Mouse (Mus musculus) heart, postnatal 0 days (tissue): ENCODE results near the gene 9430038I01Rik. TPM values are rescaled to one million over a fixed set of nuclear protein-coding genes. Genes with fewer than 3 reads are reported as not detected.
"Not testable (repeated sequence)": the region's sequence is repeated elsewhere in the genome, so short reads cannot be mapped to it uniquely, and the experiment has no call there.

Experiments used
- ATAC-seq: fragments of 200-750 bp; cut with Nextera tagmentation; 2 replicates; pipeline ENCODE4 v1.8.0; 2017; ENCODE audit warnings: low read depth, moderate number of reproducible peaks, moderate library complexity; ENCODE audit not compliant: insufficient read depth
- DNase-seq: peaks from one replicate; pipeline ENCODE4 v3.0.0-alpha.2; 2016; ENCODE audit warnings: low spot score
- H3K27ac ChIP-seq: fragments of 300-500 bp; sonication (generic); 2 replicates; pipeline ENCODE4 v1.5.1; 2014; ENCODE audit warnings: low read depth, mild to moderate bottlenecking
- H3K27me3 ChIP-seq: fragments of 300-500 bp; sonication (generic); 2 replicates; pipeline ENCODE4 v1.6.1; 2014; ENCODE audit warnings: low read length, mixed read lengths; ENCODE audit not compliant: control insufficient read depth, insufficient read depth
- H3K36me3 ChIP-seq: fragments of 300-500 bp; sonication (generic); replicated peaks from 2 replicates; pipeline ENCODE4 v1.6.1; 2014; ENCODE audit warnings: low read length, mixed read lengths; ENCODE audit not compliant: control insufficient read depth, insufficient read depth
- H3K4me1 ChIP-seq: fragments of 300-500 bp; sonication (generic); 2 replicates; pipeline ENCODE4 v1.6.1; 2014; ENCODE audit warnings: antibody characterized with exemption; ENCODE audit not compliant: control insufficient read depth, insufficient read depth
- H3K4me2 ChIP-seq: fragments of 300-500 bp; sonication (generic); 2 replicates; pipeline ENCODE4 v1.6.1; 2014; ENCODE audit warnings: low read depth, mild to moderate bottlenecking, low read length, moderate library complexity
- H3K4me3 ChIP-seq: fragments of 300-500 bp; sonication (generic); 2 replicates; pipeline ENCODE4 v1.5.1; 2014; ENCODE audit warnings: low read depth, low read length
- H3K9ac ChIP-seq: fragments of 300-500 bp; sonication (generic); replicated peaks from 2 replicates; pipeline ENCODE4 v1.6.1; 2014; ENCODE audit warnings: low read depth, low read length, mixed read lengths
- H3K9me3 ChIP-seq: fragments of 300-500 bp; sonication (generic); replicated peaks from 2 replicates; pipeline ENCODE4 v1.6.1; 2016; ENCODE audit warnings: low read length; ENCODE audit not compliant: control insufficient read depth
- CTCF ChIP-seq: IDR thresholded peaks from 2 replicates; pipeline ENCODE4 v1.5.1; 2016; ENCODE audit warnings: antibody characterized with exemption, control low read depth, low read depth
- EP300 ChIP-seq: IDR thresholded peaks from 2 replicates; pipeline ENCODE4 v1.6.1; 2016; ENCODE audit warnings: antibody characterized with exemption, low read depth
- WGBS: fragments of 180-500 bp; shearing (Covaris S2); extraction: QIAGEN DNeasy Blood & Tissue Kit; methylation state at CpG from one replicate; pipeline ENCODE4 v1.1.7; 2014; 5-methylcytosine and 5-hydroxymethylcytosine counted together
- polyA plus RNA-seq: library from polyadenylated mRNA; unstranded; fragments of >200 nt; fragmentation: Nextera tagmentation; extraction: Ambion mirVana; gene quantifications from 2 replicates; pipeline ENCODE4 v1.2.1, GENCODE M21; 2015
- total RNA-seq: library from RNA; depleted of rRNA; stranded (reverse); fragments of >200 nt; gene quantifications from 2 replicates; pipeline ENCODE4 v1.2.3, GENCODE M21; 2014; ENCODE audit warnings: low replicate concordance; rRNA removed

The 9430038I01Rik gene
- 9.9 and 11.8 TPM in 2 replicates for total RNA-seq
- polyA plus RNA-seq: 15.0 and 16.7 TPM in 2 replicates

- no peaks in the 10 kb centered on the region for H3K9me3 ChIP-seq
- H3K4me2 ChIP-seq: peak within 1 kb of the TSS; percentile 67
- ATAC-seq (peak; percentile 99), DNase-seq (peak; percentile 95)
- WGBS: 1% methylated on average over 63 of the region's 63 CpGs
- H3K4me1 ChIP-seq: peaks cover 4% of the 10 kb centered on the region; the same call in 1 of the 2 replicates
- H3K9ac ChIP-seq: peak within 1 kb of the TSS; percentile 55
- peak within 1 kb of the TSS; percentile 93 for H3K27ac ChIP-seq
- TF ChIP-seq EP300 (no peak), CTCF (no peak)
- H3K4me3 ChIP-seq: peak within 1 kb of the TSS; percentile 81
- H3K27me3 ChIP-seq: no peaks in the 10 kb centered on the region
- H3K36me3 ChIP-seq: no peaks in the 10 kb centered on the region
Observed at GRCm38 (mm10) chr7:137410337-137411197, at the start of gene 9430038I01Rik. Gene 9430038I01Rik, minus strand, starts transcription at chr7:137410762.

GRCm38 (mm10) chr7:137445321-137445720 is 34.8 kb upstream of the 9430038I01Rik start:
- Histone ChIP-seq H3K9me3 (no peaks in the 10 kb centered on the region), H3K4me2 (no peak overlapping the region), H3K36me3 (peaks cover 14% of the 10 kb centered on the region; the same call in 1 of the 2 replicates), H3K27ac (no peak overlapping the region), H3K9ac (no peak overlapping the region), H3K27me3 (no peaks in the 10 kb centered on the region), H3K4me3 (no peak overlapping the region), H3K4me1 (peaks cover 6% of the 10 kb centered on the region; the same call in 1 of the 2 replicates)
- 90% methylated on average over 12 of the region's 12 CpGs for WGBS
- ATAC-seq: no peak
- TF ChIP-seq CTCF (no peak), EP300 (no peak)
- DNase-seq: no peak

GRCm38 (mm10) chr7:137442951-137443350 is 32.4 kb upstream of the 9430038I01Rik start:
- Histone ChIP-seq H3K36me3 (peaks cover 10% of the 10 kb centered on the region; the same call in 1 of the 2 replicates), H3K27ac (no peak overlapping the region), H3K9me3 (no peaks in the 10 kb centered on the region), H3K4me2 (no peak overlapping the region), H3K4me1 (peaks cover 21% of the 10 kb centered on the region), H3K4me3 (no peak overlapping the region), H3K27me3 (no peaks in the 10 kb centered on the region), H3K9ac (no peak overlapping the region)
- no peak for ATAC-seq
- no peak for DNase-seq
- no peak for TF ChIP-seq EP300
- no peak for TF ChIP-seq CTCF
- 79% methylated on average over 4 of the region's 4 CpGs for WGBS

GRCm38 (mm10) chr7:137438962-137439361 is 28.4 kb upstream of the 9430038I01Rik start:
- not testable (repeated sequence) for H3K27me3 ChIP-seq, ATAC-seq, H3K36me3 ChIP-seq, H3K9me3 ChIP-seq, H3K27ac ChIP-seq, DNase-seq, H3K9ac ChIP-seq
- Histone ChIP-seq H3K4me3 (0 out of 2 replicates have a peak overlapping the region, but pooled peaks have one; percentile 94), H3K4me2 (peak overlapping the region; percentile 89; the same call in 1 of the 2 replicates), H3K4me1 (peaks cover 21% of the 10 kb centered on the region)
- WGBS: 80% methylated on average over 7 of the region's 7 CpGs

- peak overlapping the region; percentile 94 for H3K4me3 ChIP-seq
- H3K9me3 ChIP-seq: no peaks in the 10 kb centered on the region
- 5% methylated on average over 7 of the region's 7 CpGs for WGBS
- H3K27ac ChIP-seq: peak overlapping the region; percentile 86
- peak overlapping the region; percentile 89 for H3K4me2 ChIP-seq
- ATAC-seq: no peak
- peak overlapping the region; percentile 89 for H3K9ac ChIP-seq
- DNase-seq: no peak
- no peaks in the 10 kb centered on the region for H3K27me3 ChIP-seq
- peaks cover 21% of the 10 kb centered on the region for H3K4me1 ChIP-seq
- TF ChIP-seq CTCF: no peak
- H3K36me3 ChIP-seq: no peaks in the 10 kb centered on the region
Observed at GRCm38 (mm10) chr7:137438179-137438550, 27.6 kb upstream of the 9430038I01Rik start.
